Mouse (Mus musculus): ENCODE measurements around the gene Ermn.

Gene Ermn

DNA sequence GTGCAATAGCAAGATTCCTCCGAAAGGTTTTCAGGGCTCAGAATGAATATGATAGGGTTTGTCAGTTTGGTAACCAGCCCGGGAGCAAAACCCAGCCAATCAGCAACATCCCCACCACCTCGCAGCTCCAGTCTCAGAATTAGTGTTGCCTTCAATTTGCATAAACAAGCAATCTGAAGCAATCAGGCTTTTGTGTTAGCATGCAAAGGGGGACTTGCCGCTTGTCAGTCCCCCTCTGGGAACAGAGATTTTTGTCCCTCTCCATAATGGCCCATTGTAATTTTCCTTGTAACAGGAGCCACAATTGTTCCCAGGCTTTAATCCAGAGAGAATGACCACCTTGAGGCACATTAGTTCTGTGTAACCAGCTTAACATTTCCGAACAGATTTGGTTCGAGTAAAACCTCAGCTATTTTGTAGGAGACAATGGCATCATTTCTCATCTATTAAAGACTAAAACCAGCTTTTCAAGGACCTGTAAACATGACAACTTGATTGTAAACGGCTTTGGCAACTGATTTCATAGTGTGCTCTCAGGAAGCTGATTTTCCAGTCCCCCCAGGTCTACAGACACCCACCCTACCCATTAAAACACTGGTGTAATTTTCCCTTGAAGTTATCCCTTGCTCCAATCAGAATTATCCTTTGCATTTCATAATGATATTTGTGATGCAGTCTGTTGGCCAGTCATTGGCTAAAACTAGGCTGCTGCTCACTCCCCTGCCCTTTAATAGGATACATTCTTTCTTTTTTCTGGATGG is at the start of gene Ermn:
Gene Ermn (minus strand): TSS at position 44 of the 761 bp plus-strand sequence.
- DNase-seq, result no peak

DNA sequence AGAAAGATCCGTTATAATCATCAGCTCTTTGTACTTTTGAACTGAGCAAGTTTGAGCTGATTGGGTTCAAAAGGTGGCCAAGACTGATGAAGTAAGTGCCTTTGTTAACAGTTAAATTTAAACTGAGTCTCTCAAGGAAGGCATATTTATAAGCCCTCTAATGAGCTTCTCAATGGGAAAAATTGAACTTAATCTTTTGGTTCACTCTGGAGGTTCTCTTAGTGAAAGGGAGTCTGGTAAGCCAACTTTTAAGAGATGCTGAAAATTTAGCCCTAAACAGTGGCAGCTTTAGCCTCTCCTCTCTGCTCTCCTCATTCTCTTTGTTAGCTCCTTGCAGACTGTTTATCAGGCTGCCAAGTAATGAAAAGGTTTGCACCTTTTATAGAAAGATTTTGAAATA is 42.2 kb upstream of the Ermn start:
- DNase-seq, result no peak

- no peak for DNase-seq
These were observed 33.8 kb upstream of the Ermn start for GRCm38 (mm10) chr2:58086420-58086819.

DNA sequence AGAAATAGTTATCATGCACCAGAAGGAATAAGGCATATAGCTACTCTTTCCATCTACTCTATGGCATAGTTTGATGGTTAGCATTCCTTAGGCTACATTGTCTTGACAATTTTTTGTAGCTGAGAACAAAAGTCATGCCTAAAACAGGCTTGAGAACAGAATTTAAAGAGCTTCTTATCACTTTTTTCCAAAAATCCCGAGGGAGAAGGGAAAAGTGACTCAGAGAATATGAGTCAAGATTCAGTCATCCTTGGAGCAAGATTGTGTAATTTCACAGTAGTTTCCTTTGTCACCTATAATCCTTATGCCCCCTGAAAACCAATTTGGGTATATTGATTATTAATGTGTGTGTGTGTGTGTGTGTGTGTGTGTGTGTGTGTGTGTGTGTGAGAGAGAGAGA is 27.2 kb upstream of the Ermn start:
- no peak for DNase-seq

DNA sequence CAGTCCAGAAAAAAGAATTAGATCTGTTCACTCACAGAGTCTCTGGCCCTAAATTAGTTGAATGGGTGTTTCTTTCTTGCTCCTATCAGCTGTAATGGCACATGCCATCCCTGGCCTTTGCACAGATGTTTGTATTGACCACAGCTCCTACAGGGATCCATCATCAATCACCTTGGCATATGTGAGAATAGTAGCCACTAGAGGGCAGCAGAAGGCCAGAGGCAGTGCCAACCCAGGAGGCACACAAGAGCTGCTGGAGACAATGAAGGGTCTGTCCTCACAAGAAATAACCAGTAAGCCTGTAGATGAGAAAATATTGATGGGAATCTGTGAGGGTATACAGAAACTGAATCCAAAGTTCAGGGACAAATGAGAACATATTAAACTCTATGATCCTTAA is 2.7 kb upstream of the Ermn start:
- DNase-seq, result peak; percentile 79 to 81

GRCm38 (mm10) chr2:58041867-58042266 is 10.8 kb downstream of the Ermn start:
- no peak for DNase-seq

GRCm38 (mm10) chr2:58036926-58037325 is 15.7 kb downstream of the Ermn start:
- DNase-seq, result no peak

GRCm38 (mm10) chr2:58035635-58036034 is 17.0 kb downstream of the Ermn start:
- DNase-seq, result no peak

DNA sequence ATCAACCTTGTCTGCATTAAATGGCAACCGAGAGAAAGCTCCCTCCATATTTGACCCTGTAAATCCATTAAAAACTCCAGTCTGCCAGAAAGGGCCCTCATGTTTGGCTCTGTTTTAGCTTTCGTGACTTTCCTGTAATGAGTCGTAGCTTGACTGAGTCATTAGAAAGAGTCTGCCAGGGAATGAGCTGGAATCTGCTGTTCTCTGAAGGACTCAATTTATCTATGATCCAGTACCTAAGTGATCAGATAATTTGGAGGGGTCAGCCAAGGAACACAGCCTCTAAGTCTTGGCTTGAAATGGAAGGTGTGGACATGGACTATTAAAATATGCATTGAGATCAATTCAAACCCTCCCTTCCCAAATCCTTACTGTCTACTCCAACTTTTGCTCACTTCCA is 21.2 kb downstream of the Ermn start:
- DNase-seq, result no peak

- DNase-seq, result peak; percentile 22 to 27
These were observed 23.3 kb downstream of the Ermn start for GRCm38 (mm10) chr2:58029404-58029803.

GRCm38 (mm10) chr2:58026740-58027139 is 25.9 kb downstream of the Ermn start:
- DNase-seq, result no peak

DNA sequence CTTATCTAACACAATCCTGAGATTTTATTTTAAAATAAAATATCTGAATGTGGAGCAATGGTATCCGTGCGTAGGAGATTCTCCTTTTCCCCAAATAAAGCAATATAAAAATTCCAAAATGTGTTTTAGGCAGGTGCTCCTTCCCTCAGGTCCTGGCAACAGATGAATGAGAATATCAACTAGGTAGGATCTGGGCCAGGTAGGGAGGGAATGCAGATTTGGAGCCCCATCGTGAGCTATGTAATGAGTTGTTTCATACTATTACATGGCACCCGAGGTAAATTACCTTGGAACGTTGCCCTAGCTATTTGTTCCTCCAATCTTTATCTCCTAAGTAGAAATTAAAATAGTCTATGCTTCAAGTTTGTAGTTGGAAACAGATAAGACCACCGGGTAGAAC is 29.1 kb downstream of the Ermn start:
- DNase-seq, result peak in 1 of 2 experiments; percentile 13

DNA sequence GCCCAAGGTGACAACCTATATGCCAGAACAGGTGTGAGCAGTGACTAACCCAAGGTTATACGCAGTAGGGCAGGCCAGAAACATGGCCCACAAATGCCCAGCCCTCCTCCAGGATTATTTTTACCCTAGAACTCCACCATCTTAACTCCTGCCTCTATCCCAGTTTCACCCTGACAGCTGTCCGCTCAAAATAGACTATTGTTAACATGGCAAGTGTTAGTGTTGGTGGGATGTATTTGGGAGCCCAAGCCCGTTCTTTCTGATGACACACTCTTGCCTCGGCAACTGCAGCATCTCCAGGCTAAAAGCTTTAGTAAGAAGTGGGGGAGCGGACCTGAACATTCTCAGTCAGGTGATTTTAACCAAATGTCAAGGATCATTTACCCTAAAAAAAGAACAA is 45.6 kb downstream of the Ermn start:
- DNase-seq, result no peak

GRCm38 (mm10) chr2:58001497-58001896 is 51.2 kb downstream of the Ermn start:
- DNase-seq, result no peak

DNA sequence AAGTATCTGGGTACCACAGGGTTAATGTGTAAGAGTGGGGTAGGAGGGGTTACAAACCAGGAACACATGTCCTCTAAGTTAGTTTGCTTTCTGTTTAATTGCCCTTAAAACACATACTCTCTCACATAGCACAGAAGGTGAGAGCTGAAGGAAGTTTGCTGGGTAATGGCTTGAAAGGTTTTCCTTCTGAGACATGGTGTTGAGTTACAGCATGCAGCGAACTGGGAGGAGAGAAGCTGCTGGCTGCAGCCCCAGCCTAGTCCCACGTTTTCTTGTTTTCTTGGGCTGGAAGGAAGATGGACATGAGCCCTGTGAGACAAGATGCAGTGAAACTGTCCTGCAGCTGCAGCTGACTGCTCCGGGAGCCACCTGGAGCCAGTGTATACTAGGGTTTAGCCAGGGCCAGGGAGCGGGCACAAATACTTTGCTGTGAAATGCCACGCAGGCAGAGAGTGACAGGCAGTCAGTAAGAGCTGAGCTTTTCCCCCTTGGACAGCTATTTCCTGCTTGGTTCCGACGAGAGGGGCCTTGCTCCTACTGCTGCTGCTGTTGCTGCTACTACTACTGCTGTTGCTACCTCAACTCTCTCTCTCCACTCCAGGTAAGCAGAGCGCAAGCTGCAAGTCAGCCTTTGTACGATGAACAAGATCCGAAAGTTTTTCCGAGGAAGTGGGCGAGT is 54.8 kb downstream of the Ermn start, which contains the start of gene Galnt5:
Gene Galnt5 (plus strand): TSS at position 133 of the 679 bp plus-strand sequence.
- no peak for DNase-seq

Measured in cerebellum, adult 18-20 months (tissue).